Mouse (Mus musculus) stomach, postnatal 0 days (tissue): ENCODE measurements around the gene Dnmt3b.

Experiments
- CTCF ChIP-seq: IDR thresholded peaks from 2 replicates; pipeline ENCODE4 v1.5.1; 2016; ENCODE audit warnings: antibody characterized with exemption, low read depth, mild to moderate bottlenecking, moderate library complexity
- EP300 ChIP-seq: optimal IDR thresholded peaks from 2 replicates; pipeline ENCODE3; 2016; ENCODE audit warnings: antibody characterized with exemption

- no peak for TF ChIP-seq CTCF
- no peak for TF ChIP-seq EP300
Observed at GRCm38 (mm10) chr2:153600667-153601648, 48.3 kb upstream of the Dnmt3b start.
